9 mouse cellular contexts compared by ENCODE assay signal in genomic region chr1:39025142-39025541, GRCm38 (mm10). TPM values are rescaled to one million over a fixed set of nuclear protein-coding genes. Genes with fewer than 3 reads are reported as not detected.
A peak's percentile ranks its signal among the peaks of the same experiment; 100 is the strongest.
DNase-seq lines count a peak whose midpoint lies in the region; ATAC-seq lines count a peak whose summit lies in the region.
"Had no signal": no experiment of that assay in that cellular context is flagged by ENCODE, and none has a peak within 500 bp of the region (broad histone marks: within the 10 kb centered on the region; RNA-seq: fewer than 3 reads in every experiment).

No protein-coding gene starts in this region.

- ATAC-seq in kidney, embryonic 15.5 days (replicated peaks; ENCODE audit: low FRiP score), result no peak

- H3K36me3 ChIP-seq in kidney, embryonic 15.5 days, result no peaks in the 10 kb centered on the region

- peaks cover 10% of the 10 kb centered on the region for H3K4me1 ChIP-seq in kidney, embryonic 15.5 days

- DNase-seq in kidney, adult 9 months, result peak; percentile 17
- no peak for DNase-seq in kidney, postnatal 14 days
- peak; percentile 70 for DNase-seq in brain, adult 2 months (ENCODE audit: low read depth, low spot score)
- peak; percentile 67 for DNase-seq in induced T-regulatory cell, adult 2 months (ENCODE audit: low read depth)
- peak; percentile 93 for DNase-seq in retina, postnatal 1 day
- no peak for DNase-seq in ovary, postnatal 14 days (ENCODE audit: low spot score)
- DNase-seq in heart, adult 11 months, result no peak
- DNase-seq: lung, embryonic 14.5 days had no signal

- 0 out of 2 replicates have a peak, but pooled peaks cover 9% of the 10 kb centered on the region for H3K27me3 ChIP-seq in kidney, embryonic 15.5 days

- no peak overlapping the region for H3K27ac ChIP-seq in kidney, embryonic 15.5 days

- no peak overlapping the region for H3K9ac ChIP-seq in kidney, embryonic 15.5 days
- H3K9ac ChIP-seq: lung, embryonic 14.5 days had no signal

- whole genome bisulfite sequencing in kidney, embryonic 15.5 days, result 45% methylated on average over 7 of the region's 7 CpGs

- no peak overlapping the region for H3K4me3 ChIP-seq in kidney, embryonic 15.5 days (replicated peaks)

- no peaks in the 10 kb centered on the region for H3K9me3 ChIP-seq in kidney, embryonic 15.5 days (replicated peaks)

- H3K4me2 ChIP-seq in kidney, embryonic 15.5 days, result no peak overlapping the region
- H3K4me2 ChIP-seq: lung, embryonic 14.5 days had no signal

RNA-seq across cellular contexts. Expression of gene Pdcl3, which starts 39.7 kb away (rescaled TPM):
- 177 and 183 TPM in 2 replicates for polyA plus RNA-seq in kidney, embryonic 15.5 days (2015; fragmentation: Nextera tagmentation; extraction: Ambion mirVana)

Comparison
In these comparisons a context has a peak if more than half of its experiments do, and no peak if none do; other contexts are left out.
1. DNase-seq: peak in kidney, adult 9 months (single experiment), brain, adult 2 months (single experiment), induced T-regulatory cell, adult 2 months (single experiment) and retina, postnatal 1 day (single experiment); none in kidney, postnatal 14 days (single experiment), ovary, postnatal 14 days (single experiment) and heart, adult 11 months (single experiment).